Mouse (Mus musculus) heart, adult 2 months (tissue): ENCODE data around the gene Tpst1. TPM values are rescaled to one million over a fixed set of nuclear protein-coding genes. Genes with fewer than 3 reads are reported as not detected.

ENCODE experiments used
- DNase-seq, 2 experiments: peaks; one replicate each; pipeline ENCODE4 v3.0.0; 2021
- H3K27ac ChIP-seq: fragments of 200-600 bp; 2 replicates; pipeline ENCODE4 v1.8.1; 2022
- H3K27me3 ChIP-seq: fragments of 200-500 bp; 2 replicates; pipeline ENCODE4 v1.6.1; 2012; ENCODE audit warnings: mild to moderate bottlenecking, low read length, inconsistent platforms, mixed read lengths; ENCODE audit not compliant: control insufficient read depth, insufficient read depth
- H3K36me3 ChIP-seq: fragments of 200-500 bp; 2 replicates; pipeline ENCODE4 v1.6.1; 2012; ENCODE audit warnings: low read length, inconsistent platforms; ENCODE audit not compliant: control insufficient read depth, insufficient read depth
- H3K4me1 ChIP-seq: fragments of 200-500 bp; 2 replicates; pipeline ENCODE4 v1.6.1; 2011; ENCODE audit warnings: low read length; ENCODE audit not compliant: control insufficient read depth, insufficient read depth
- H3K4me3 ChIP-seq: fragments of 200-600 bp; 2 replicates; pipeline ENCODE4 v1.8.1; 2022
- H3K79me2 ChIP-seq: fragments of 200-500 bp; replicated peaks from 2 replicates; pipeline ENCODE4 v1.6.1; 2012; ENCODE audit warnings: mild to moderate bottlenecking, inconsistent platforms, low read length, moderate library complexity, mixed read lengths; ENCODE audit not compliant: control insufficient read depth, insufficient read depth
- H3K9ac ChIP-seq: fragments of 200-500 bp; 2 replicates; pipeline ENCODE4 v1.6.1; 2012; ENCODE audit warnings: low read depth, mild to moderate bottlenecking, control low read depth, inconsistent platforms, low read length, mixed read lengths
- CTCF ChIP-seq: fragments of 200-600 bp; IDR thresholded peaks from 2 replicates; pipeline ENCODE4 v1.8.1; 2022; ENCODE audit warnings: antibody characterized with exemption, mild to moderate bottlenecking, moderate library complexity
- EP300 ChIP-seq: fragments of 200-500 bp; IDR thresholded peaks from 2 replicates; pipeline ENCODE4 v1.6.1; 2011; ENCODE audit warnings: low read depth, low read length, control low read depth; ENCODE audit not compliant: insufficient read depth
- POLR2A ChIP-seq: fragments of 200-500 bp; IDR thresholded peaks from 2 replicates; pipeline ENCODE4 v1.6.1; 2011; ENCODE audit warnings: mild to moderate bottlenecking, low read depth, low read length, control low read depth; ENCODE audit not compliant: insufficient read depth
- WGBS: fragments of 180-500 bp; shearing (Covaris S2); methylation state at CpG from one replicate; pipeline ENCODE4 v1.1.7; 2018; 5-methylcytosine and 5-hydroxymethylcytosine counted together
- intact Hi-C: fragments of 180-260 bp; cut with DNase I; formaldehyde crosslinking; loops from one replicate; pipeline ENCODE4 v1.15.1; 2025
- polyA plus RNA-seq: library from polyadenylated mRNA; depleted of rRNA; stranded (reverse); fragments of >200 nt; gene quantifications from 2 replicates; pipeline ENCODE4 v1.2.3, GENCODE M21; 2012
- total RNA-seq, 2 experiments: library from RNA; stranded (reverse); gene quantifications; 2 replicates each; pipeline ENCODE4 v1.2.3; 2021

The Tpst1 gene
- total and polyA plus RNA-seq, 3 experiments, result 7.4 to 10.1 (median 9.4) TPM

DNA sequence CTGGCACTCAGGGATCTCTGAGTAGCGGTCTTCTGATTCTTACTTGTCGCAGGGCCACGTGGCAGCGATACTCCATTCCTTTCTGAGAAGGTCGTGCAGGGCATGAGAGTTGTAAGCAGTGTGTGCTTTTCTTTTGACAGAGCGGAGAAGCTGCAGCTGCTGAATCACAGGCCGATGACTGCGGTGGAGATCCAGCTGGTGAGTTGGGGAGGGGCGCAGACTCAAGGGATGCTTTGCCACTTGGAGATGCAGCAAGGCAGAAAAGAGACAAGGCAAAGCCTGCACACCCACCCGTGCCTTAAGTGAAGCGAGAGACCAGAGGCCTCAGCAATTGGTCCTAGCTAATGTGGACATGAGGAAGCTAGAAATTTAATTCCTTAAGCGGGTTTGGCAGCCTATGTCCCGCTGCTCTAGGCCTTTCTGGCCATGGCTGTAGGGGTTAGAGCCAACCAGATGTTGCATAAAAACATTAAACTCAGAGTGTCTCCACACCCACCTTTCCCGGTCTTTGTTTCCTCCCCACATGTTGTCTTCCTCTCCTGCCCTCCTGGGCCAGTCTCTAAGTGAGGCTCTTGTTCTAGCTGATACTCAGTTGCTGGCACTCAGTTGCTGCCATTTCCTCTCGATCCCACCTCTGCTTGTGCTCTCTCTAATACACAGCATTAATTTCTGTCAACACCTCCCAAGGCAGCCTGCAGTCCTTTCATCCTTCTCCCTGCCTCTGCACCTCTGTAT is 24.2 kb upstream of the Tpst1 start:
- intact Hi-C loops, result no loop called here
- no peaks in the 10 kb centered on the region for H3K79me2 ChIP-seq
- H3K36me3 ChIP-seq, result peaks cover 6% of the 10 kb centered on the region; the same call in 1 of the 2 replicates
- 0 out of 2 replicates have a peak, but pooled peaks have one; percentile 34 for TF ChIP-seq EP300
- TF ChIP-seq CTCF, result no peak
- TF ChIP-seq POLR2A, result no peak
- H3K9ac ChIP-seq, result no peak overlapping the region
- no peaks in the 10 kb centered on the region for H3K27me3 ChIP-seq
- H3K4me1 ChIP-seq, result peaks cover 23% of the 10 kb centered on the region
- peak; percentile 63 to 66 for DNase-seq
- 65% methylated on average over 15 of the region's 15 CpGs for WGBS
- no peak overlapping the region for H3K4me3 ChIP-seq
- peak overlapping the region; percentile 64 for H3K27ac ChIP-seq

DNA sequence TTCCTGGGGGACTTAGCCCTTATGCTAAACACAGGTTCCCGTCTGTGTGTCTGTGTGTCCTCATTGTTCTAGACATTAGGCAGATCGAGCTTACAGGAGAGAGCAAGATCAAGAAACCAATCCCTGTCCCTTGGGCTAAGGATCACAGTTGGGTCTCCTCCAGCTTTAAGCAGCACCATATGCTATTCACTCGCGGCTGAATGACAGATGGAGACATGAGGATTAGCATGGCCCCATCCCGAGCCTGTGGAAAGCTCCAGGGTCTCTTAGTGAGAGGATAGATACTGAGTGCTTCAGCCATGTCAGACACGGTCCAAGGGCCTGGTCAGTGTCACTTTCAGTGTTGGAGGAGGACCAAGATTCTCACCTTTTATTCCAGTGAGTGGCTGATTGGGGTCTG is 22.7 kb upstream of the Tpst1 start:
- 68% methylated on average over 6 of the region's 6 CpGs for WGBS
- Histone ChIP-seq H3K4me3 (no peak overlapping the region), H3K27me3 (no peaks in the 10 kb centered on the region), H3K4me1 (peaks cover 23% of the 10 kb centered on the region), H3K79me2 (no peaks in the 10 kb centered on the region), H3K9ac (no peak overlapping the region), H3K36me3 (peaks cover 6% of the 10 kb centered on the region; the same call in 1 of the 2 replicates), H3K27ac (no peak overlapping the region)
- TF ChIP-seq CTCF (no peak), EP300 (no peak), POLR2A (no peak)
- intact Hi-C loops, result no loop called here
- no peak for DNase-seq

DNA sequence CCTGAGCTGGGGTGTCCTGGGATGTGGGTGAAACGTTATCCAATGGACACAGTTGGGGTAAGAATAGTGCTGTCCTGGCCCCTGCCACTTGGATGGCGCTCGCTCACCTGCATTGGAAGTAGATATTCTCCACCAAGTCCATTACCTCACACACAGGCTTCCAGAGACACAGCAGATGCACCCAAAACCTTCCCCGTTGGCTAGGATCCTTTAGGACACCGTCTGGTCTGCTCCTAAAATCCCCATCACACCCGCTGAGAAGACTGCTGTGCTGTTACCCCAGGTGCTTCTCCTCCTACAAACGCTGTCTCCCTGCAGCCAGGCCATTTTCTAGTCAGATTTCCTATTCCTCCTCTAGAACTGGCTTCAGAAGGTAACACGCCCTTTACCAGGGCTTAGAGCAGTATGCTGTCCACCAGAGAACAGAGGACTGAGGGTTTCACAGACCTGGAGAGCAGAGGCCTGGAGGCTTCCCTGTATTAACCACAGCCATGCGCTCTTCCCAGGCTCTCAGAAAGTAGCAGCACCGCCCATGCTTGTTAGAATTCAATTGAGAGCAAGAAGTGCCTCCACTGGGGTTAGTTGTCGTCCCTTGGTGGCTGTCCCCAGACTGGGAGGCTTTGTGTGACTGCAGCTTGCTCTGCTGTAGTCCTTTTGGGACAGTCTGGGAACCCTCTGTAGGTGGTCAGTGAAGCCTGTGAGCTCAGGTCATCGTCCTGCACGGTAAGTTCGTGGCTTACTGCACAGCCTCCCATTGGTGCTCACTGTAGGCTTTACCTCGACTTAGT is 21.9 kb upstream of the Tpst1 start:
- no peak overlapping the region for H3K9ac ChIP-seq
- H3K27ac ChIP-seq, result no peak overlapping the region
- H3K4me3 ChIP-seq, result no peak overlapping the region
- DNase-seq, result no peak
- H3K79me2 ChIP-seq, result no peaks in the 10 kb centered on the region
- peaks cover 6% of the 10 kb centered on the region; the same call in 1 of the 2 replicates for H3K36me3 ChIP-seq
- TF ChIP-seq POLR2A, result no peak
- no peak for TF ChIP-seq EP300
- TF ChIP-seq CTCF, result no peak
- 90% methylated on average over 15 of the region's 15 CpGs for WGBS
- intact Hi-C loops, result no loop called here
- peaks cover 22% of the 10 kb centered on the region for H3K4me1 ChIP-seq
- no peaks in the 10 kb centered on the region for H3K27me3 ChIP-seq

DNA sequence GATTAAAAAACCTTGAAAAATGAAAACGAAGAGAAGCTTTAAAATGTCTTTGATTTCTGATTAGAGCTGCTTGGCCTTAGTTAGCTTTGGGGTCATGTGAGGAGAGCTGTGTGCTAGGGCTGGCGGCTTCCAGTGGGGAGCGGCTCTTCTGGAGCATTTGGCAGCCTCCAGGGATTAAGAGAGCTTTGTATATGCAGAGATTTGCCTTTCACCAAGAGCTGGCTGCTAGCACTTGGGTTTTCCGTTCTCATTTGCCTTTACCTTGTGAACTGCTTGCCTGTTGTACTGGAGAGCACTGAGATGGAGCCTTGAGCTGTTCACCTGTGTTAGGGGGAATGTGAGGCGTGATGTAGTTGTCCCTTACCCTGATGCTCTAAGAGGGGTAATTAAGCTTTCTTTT is 20.6 kb upstream of the Tpst1 start:
- Histone ChIP-seq H3K36me3 (peaks cover 3% of the 10 kb centered on the region; the same call in 1 of the 2 replicates), H3K27me3 (no peaks in the 10 kb centered on the region), H3K4me3 (no peak overlapping the region), H3K4me1 (peaks cover 15% of the 10 kb centered on the region), H3K79me2 (no peaks in the 10 kb centered on the region), H3K27ac (peak overlapping the region; percentile 2; the same call in 1 of the 2 replicates), H3K9ac (no peak overlapping the region)
- no peak for TF ChIP-seq EP300
- TF ChIP-seq CTCF, result no peak
- no peak for TF ChIP-seq POLR2A
- DNase-seq, result peak in 1 of 2 experiments; percentile 40
- 34% methylated on average over 5 of the region's 5 CpGs for WGBS
- intact Hi-C loops, result no loop called here

GRCm38 (mm10) chr5:130052955-130053354 is 20.2 kb upstream of the Tpst1 start:
- Histone ChIP-seq H3K79me2 (no peaks in the 10 kb centered on the region), H3K36me3 (peaks cover 3% of the 10 kb centered on the region; the same call in 1 of the 2 replicates), H3K9ac (no peak overlapping the region), H3K4me1 (peaks cover 15% of the 10 kb centered on the region), H3K27me3 (no peaks in the 10 kb centered on the region), H3K4me3 (no peak overlapping the region), H3K27ac (peak overlapping the region; percentile 2; the same call in 1 of the 2 replicates)
- no peak for TF ChIP-seq EP300
- no peak for TF ChIP-seq POLR2A
- TF ChIP-seq CTCF, result no peak
- WGBS, result 79% methylated on average over 6 of the region's 6 CpGs
- intact Hi-C loops, result no loop called here
- no peak for DNase-seq
